Mouse (Mus musculus) liver, adult 2 months (tissue): ENCODE measurements around the gene Mns1.

Experiments
- CTCF ChIP-seq: fragments of 200-500 bp; IDR thresholded peaks from 2 replicates; pipeline ENCODE4 v1.5.1; 2011; ENCODE audit warnings: low read depth, low read length, control low read depth
- POLR2A ChIP-seq: fragments of 200-500 bp; IDR thresholded peaks from 2 replicates; pipeline ENCODE4 v1.6.1; 2011; ENCODE audit warnings: low read length, control low read depth; ENCODE audit not compliant: insufficient read depth; ENCODE audit errors: extremely low read depth

GRCm38 (mm10) chr9:72448026-72448425 lies 10.2 kb downstream of the Mns1 start:
- TF ChIP-seq CTCF (peak; percentile 64), POLR2A (no peak)
